Mouse (Mus musculus): ENCODE data around the gene Foxk1. TPM values are rescaled to one million over a fixed set of nuclear protein-coding genes. Genes with fewer than 3 reads are reported as not detected.

Foxk1 gene
- total RNA-seq, 2 experiments from 2014 or later = 14.5 to 21.2 TPM

Other genes starting within 250 kb of the Foxk1 start
- 10.3 and 10.7 TPM in 2 replicates for gene Ap5z1, start 62.4 kb downstream of the Foxk1 start, total RNA-seq (2015)
- 9.3 and 10.0 TPM in 2 replicates for gene Ap5z1, start 62.4 kb downstream of the Foxk1 start, total RNA-seq (2017)
- gene Papolb, start 128.6 kb downstream of the Foxk1 start, total RNA-seq (2015) = not detected in 2 replicates
- not detected in 2 replicates for gene Papolb, start 128.6 kb downstream of the Foxk1 start, total RNA-seq (2017)
- gene Radil, start 149.6 kb downstream of the Foxk1 start, total RNA-seq (2015) = not detected in 2 replicates
- gene Radil, start 149.6 kb downstream of the Foxk1 start, total RNA-seq (2017) = not detected in 2 replicates
- not detected in 2 replicates for gene Mmd2, start 207.3 kb downstream of the Foxk1 start, total RNA-seq (2015)
- gene Mmd2, start 207.3 kb downstream of the Foxk1 start, total RNA-seq (2017) = not detected in 2 replicates
- 15.0 and 16.9 TPM in 2 replicates for gene Wipi2, start 226.2 kb downstream of the Foxk1 start, total RNA-seq (2015)
- 20.5 and 26.6 TPM in 2 replicates for gene Wipi2, start 226.2 kb downstream of the Foxk1 start, total RNA-seq (2017)

Data from megakaryocyte, adult 5-6 weeks (primary cell).